Mouse (Mus musculus): Measurements from ENCODE around the gene Scimp.
A peak's percentile ranks its signal among the peaks of the same experiment; 100 is the strongest.
"Not testable (repeated sequence)": the region's sequence is repeated elsewhere in the genome, so short reads cannot be mapped to it uniquely, and the experiment has no call there.

Gene Scimp

DNA sequence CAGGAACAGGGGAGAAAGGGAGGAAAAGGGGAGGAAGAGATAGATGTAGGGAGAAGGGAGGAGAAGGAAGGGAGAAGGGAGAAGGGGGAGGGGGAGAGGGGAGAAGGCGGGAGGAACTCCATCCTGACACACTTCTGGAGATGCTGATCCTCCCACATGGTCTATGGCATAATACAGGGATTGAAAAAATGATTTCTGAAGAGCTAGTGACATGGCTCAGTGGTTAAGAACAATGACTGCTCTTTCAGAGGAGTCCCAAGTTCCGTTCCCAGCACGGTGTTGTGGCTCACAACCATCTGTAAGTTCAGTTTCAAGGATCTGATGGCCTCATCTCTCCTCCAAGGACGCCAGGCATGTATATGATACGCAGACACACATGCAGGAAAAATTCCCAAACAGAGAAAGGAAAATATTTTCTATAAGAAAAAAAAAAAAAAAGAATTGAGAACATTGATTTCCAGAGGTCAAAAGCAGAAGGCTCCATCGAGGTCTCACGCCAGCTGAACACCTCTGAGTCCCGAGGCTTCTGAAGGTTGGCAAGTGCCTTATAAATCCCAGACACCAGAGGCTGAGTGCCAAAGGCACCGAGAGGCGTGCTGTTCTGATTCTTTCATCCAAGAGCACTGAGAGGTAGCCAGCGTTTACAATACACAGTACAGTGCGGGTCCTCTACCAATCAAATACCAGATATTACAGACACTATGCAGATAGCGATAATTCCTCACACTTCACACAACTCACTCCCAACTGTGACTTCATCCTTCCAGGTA lies 730 bp downstream of the Scimp start:
- no peak for DNase-seq (ENCODE audit: low spot score)

DNA sequence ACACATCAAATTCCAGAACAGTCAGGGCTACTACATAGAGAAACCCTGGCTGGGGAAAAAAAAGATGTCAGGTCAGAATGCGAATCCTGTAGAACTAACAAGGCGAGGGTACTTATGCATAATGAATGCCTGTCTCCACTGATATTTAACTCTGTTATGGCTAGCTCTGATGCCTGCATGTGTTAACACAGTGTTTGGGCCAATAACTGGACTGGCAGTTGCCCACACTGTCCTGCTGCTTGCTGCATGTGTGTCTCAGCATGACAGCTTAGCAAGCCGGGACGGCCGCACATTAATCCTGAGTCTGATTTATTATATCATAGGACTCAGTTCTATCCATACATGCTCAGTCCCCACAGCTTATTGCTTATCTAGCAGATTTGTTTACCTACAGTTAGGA lies 1.3 kb downstream of the Scimp start:
- DNase-seq (ENCODE audit: low spot score) = no peak

DNA sequence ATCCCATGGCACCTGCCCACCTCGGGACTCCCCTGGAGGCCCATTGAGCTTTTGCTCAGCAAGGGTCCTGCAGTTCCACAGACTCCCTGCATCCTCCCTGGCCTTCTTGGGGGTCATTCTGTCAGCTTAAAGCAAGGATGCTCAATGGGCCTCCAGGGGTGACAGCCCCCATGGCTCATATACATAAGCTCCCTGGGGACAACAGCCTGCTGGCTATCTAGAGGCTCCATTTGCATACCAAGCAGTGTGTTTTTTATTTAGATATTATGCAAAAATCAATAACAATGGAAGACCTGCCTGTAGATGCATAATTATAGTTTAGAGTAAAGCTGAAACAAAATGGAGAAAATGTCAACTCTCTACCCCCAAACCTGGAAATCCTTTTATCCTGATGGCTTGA lies 3.4 kb downstream of the Scimp start:
- DNase-seq (ENCODE audit: low spot score) = no peak

DNA sequence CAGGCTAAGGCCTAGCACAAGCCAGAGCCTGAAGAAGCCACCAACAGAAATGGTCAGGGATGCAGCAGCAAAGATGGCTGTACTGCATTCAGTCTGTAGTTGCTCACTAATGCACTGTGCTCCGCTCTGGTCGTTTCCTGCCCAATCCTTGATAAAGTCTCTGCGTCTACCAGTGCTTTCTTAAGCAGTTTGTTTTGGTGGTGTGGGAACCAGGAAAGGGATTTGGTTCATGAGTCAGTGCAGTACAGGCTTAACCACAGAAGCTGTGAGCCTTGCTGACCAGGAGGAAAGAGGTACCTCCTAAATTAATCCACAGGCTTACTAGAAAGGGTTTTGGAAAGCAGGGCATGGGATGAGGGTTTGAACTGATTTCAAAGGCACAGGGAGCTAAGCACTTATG lies 4.3 kb downstream of the Scimp start:
- no peak for DNase-seq (ENCODE audit: low spot score)

DNA sequence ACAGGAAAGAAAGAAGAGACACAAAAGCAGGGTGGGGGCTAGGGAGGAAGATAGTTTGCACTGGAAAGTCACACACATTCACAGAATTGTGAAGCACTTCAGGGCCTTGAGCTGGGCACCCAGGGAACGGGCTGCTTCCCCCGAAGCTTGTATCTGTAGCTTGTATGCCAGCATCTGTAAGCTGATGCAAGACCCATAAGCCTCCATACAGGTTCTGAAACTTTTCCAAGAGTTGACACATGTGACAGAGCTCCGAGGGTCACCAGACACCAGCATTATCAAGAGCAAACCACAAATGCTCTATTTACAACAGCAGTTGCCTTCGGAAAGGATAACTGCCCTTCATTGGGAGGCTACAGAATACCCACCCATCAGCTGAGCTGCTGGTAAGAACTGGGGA lies 4.8 kb downstream of the Scimp start:
- DNase-seq (ENCODE audit: low spot score) = no peak

DNA sequence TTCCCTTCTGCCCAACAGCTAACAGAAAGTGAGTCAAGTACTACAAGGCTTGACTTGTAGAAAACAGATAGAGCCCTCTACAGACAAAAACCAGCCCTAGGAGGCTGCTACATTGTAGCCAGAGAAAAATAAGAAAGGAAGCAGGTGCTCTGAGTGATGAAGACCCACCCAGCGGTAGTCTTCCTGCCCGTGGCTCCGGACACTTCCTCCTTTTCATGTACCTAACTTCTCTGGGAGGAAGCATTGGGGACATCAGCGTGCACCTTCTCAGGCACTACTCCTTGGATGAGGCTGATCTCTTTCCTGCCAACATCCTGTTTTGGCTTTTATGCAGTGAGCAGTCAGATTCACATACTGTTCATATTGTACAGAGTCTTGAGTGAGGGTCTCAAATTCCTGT lies 5.7 kb downstream of the Scimp start:
- DNase-seq (ENCODE audit: low spot score) = no peak

DNA sequence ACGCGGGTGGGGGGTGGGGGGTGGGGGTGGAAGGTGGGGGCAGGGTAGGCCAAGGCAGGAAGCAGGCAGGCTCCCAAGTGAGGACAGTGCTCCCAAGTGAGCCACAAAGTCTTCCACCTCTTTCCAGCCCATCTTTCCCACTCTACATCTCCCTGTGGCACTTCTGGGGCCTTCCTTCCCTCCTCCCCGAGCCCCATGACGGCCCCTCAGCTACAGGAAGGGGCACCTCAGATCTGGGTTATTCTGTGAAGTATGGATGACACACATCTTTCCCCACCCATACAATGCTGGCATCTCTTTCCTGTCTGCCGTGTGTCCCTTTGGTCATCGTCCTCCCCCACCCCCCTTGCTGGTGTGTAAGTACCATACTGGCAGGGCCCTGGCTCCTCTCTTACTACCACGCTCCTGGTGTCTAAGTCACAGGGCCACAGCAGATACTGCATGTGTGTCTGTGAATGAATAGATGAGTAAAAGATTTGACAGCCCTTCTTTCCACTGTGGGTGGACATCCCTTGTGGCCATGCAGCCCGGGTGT lies 6.7 kb downstream of the Scimp start:
- no peak for DNase-seq (ENCODE audit: low spot score)

DNA sequence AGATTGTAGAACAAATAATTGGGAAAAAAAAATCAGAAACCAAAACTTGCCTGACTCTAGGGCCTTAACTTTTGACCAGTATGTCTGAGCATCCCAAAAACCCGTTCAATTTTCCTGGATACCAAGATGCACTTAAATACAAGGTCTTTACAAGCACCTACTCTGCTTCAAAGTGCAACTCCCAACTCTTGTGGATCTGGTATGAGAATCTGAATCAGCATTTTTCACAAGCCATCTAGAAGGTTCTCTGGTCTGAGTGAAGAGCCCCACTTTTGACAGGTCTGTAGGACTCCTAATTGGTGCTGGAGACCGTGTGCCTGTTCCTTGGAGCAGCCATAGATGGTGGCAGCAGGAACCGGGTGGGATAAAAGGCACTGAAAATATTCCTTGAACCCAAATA lies 8.0 kb downstream of the Scimp start:
- no peak for DNase-seq (ENCODE audit: low spot score)

DNA sequence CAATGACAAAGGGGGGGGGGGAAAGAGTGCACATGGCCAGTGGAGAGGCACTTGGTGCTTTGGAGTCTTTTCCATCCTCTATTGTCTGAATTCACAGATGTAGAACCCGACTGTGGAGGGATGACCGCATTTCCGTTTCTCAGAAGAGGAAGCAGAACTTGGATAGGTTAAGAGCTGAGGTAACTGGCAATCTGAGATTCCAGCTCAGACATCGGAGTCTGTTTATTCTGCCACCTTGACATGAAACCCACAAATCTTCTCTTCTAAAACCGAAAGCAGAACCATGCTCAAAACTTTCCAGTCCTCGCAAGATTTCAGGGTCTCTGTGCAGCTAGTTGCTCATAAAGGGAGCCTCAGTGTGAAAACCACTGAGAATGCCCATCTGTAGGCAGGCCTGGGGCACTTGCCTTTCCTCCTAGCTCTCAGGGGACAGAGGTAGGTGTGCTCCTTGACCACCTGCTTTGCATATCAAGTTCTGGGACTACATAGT lies 8.6 kb downstream of the Scimp start:
- DNase-seq (ENCODE audit: low spot score) = no peak

DNA sequence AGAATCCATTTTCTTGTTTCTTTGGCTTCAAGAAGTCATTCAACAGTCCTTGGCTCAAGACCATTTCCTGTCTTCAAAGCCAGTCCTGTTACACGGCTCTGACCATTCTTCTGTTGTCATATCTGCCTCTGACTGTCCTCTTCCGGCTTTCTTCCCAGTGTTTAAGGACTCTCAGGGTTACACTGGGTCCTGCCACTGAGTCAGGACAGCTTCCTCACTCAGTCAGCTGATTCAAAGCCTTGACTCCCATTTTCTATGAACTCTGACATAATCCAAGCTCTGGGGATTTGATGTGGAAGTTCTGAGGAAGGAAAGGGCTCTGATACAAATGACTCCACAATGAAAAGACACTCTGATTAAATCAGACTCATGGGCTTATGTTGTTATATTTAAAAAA lies 9.5 kb downstream of the Scimp start:
- no peak for DNase-seq (ENCODE audit: low spot score)

DNA sequence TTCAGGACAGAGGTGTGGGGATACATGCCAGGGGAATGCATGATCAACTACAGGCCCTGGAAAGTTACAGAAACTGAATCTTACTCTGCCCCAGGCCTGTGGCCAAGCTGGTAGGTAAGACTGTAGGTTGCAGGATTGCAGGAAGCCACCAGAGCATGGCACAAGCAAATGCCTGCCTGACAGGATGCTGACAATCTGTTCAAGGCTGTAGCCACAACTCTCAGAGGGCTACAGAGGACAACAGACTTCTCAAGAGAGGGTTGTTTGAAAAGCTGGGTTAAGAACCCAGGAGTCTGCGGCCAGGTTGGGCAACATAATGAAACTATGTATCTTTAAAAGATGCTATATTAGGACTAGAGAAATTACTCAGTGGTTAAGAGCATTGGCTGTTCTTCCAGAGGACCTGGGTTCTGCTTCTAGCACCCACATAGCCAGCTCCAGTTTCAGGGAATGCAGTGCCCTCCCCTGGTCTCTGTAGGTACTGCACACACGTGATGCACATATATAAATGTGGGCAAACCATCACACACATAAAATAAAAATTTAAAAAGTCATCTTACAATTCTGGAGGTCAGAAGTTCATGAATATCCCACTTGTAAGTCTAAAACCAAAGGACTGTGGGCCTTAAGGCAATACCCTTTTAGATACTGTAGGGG lies 10.1 kb downstream of the Scimp start:
- no peak for DNase-seq (ENCODE audit: low spot score)

DNA sequence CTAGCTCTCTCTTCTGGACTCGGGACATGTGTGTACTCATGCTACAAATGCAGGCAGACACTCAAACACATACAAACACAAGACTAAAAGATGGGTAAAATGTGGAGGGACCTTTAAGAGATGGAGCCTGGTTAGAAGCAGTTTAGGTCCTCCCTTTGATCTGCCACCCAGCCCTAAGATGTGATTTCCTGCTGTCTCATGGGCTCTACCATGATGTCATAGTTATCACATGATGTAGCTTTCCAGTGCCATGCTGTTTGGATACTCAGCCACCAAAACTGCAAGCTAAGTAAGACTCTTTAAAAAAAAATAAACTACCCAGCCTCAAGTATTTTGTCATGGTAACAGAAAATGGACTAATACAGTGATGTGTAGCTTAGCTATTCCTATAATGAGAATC lies 20.0 kb downstream of the Scimp start:
- DNase-seq (ENCODE audit: low spot score) = no peak

DNA sequence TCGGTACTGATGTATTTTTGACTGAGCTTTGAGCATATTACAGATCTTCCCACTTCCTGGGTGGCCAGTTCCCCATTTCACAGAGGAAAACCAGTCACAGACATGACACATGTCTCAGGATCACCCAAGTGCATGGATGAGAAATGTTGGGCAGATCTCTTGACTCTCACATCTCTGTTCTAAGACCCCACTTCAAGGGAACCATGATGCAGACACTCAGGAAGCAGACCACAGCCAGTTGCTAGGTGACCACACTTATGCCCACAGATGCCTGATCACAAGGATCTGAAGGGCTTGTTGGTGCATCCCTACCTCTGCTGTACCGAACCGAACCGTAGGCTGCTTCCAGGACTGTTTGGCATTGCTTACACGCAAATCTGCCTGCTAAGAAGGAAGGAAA lies 20.7 kb downstream of the Scimp start:
- no peak for DNase-seq (ENCODE audit: low spot score)

DNA sequence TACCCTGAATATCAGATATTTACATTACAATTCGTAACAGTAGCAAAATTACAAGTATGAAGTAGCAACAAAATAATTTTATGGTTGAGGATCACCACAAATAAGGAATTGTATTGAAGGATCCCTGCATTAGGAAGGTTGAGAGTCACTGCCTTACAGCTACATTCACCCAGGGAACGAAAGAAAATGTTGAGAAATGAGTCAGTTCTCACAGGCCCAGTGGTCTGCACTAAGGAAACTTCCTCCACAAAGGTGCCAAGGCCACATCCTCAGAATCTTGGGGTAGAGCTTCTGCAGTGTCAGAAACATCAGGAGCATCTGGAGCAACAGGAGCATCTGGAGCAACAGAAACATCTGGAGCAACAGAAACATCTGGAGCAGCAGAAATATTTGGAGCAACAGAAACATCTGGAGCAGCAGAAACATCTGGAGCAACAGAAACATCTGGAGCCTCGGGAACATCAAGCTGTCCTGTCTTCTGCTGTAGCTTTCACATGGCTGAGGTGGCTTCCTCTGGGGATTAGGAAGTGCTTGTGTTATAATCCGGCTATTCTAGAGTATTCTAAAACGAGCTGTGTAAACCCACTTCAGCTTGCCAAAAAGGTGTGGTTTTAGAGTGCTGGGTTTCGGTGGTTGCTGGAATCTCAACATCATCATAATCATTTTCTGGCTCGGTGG lies 21.4 kb downstream of the Scimp start:
- no peak for DNase-seq (ENCODE audit: low spot score)

DNA sequence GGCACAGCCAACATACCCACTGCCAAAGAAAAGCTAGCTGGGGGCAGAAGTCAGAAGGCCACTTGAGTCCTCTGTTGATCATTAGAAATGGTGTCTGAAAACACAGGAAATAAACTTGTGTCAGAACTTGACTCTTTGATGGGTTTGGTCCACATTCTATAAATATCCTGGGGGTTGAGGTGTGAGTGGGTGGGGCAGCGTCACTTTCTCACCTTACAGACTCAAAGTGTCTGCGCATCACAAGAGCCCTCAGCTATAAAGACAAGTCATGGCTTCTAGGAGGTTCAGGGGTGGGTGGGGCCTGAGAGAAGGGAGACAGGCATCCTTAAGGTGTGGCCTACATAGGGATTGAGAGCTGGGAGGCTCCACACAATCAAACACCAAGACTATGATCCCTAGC lies 22.0 kb downstream of the Scimp start:
- no peak for DNase-seq (ENCODE audit: low spot score)

DNA sequence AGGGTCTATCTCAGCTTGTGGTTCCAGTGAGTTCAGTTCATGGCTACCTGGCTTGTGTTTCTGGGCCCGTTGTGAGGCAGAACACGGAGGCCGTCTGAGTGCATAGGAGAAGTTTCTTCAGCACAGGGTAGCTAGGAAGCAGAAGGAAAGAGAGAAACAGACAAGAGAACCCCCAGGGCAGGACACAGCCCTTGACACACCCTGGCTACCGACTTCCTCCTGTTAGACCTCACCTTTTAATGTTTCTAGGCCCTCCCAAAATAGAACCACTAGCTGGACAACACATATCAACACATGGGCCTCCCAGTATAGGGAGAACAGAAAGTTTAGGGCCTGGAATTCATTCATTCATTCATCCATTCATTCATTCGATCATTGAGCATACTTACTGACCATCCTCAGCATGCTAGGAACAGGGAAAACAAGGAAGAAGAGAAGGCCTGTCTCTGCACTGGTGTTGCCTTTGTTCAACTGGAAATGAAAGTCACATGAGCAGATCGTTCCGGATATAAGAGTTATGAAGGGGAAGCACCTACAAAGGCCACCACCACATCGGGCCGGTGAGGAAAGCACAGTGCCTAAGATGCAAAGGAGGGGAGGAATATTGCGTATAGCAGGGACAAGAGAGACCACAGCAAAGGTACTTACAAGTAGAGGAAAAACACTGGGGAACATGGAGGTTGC lies 23.3 kb downstream of the Scimp start:
- no peak for DNase-seq (ENCODE audit: low spot score)

DNA sequence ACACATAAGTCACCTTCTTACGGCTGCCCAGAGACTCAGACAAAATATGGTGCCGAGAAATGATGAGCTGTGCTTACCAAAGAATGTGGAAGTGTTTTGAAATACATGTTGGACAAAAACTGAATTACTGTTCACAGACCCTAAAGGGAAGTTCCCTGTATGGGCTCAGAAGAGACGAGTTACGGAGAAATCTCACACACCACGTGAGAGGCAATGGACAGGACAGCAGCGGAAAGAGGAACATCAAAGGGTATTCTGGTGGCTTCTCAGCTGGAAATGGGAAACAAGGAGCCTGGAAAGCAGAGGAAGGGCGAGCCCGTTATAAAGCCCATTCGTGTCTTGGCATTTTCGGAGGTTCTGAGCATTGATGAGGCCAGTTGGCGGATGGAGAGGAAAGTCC lies 25.3 kb downstream of the Scimp start:
- no peak for DNase-seq (ENCODE audit: low spot score)

DNA sequence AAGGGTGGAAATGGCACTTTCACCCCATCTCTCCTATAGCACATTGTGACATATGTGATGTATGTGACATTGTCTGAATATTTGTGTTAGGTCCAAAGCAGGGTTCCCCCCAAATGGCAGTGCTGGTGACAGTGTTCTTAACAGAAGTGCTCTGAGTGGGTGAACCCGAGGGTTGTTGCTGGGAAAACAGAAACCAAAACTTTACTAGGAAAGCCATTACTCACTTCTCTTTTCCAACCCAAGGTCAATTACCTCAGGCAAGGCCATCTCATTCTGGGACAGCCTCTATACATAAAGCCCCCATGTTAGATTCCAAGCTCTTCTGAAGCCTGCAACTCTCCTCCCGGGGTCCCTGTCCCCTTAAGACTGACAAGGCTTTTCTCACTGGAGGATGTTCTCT lies 26.5 kb downstream of the Scimp start:
- no peak for DNase-seq (ENCODE audit: low spot score)

DNA sequence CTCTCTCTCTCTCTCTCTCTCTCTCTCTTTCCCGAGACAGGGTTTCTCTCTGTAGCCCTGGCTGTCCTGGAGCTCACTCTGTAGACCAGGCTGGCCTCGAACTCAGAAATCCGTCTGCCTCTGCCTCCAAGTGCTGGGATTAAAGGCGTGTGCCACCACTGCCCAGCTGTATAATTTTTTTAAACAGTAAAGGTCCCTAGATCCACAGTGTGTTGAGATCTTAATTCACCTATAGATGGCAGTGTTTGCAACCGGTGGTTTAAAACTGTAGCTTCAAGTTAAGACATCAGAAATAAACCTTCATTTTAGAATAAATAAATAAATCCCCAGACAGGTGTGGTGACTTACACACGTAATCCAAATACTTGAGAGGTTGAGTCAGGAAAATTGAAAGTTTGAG lies 34.3 kb downstream of the Scimp start:
- not testable (repeated sequence) for DNase-seq (ENCODE audit: low spot score)

DNA sequence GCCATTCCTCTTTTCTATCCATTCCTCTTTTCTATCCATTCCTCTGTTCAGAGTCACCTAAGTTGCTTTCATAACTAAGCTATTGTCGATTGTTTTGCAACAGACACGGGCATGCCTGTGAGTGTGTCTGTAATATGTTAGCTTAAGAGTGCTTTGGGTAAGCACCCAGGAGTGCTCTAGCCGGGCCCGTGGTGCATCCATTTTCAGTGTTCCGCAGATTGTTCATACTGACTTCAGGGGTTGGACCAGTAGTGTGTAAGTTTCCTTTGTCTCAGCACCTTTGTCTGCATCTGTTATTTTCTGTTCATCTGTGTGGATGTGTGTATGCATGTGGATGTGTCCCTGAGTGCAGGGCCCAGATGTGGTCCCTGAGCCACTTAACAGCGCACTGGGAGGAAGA lies 34.8 kb downstream of the Scimp start:
- DNase-seq (ENCODE audit: low spot score) = no peak

DNA sequence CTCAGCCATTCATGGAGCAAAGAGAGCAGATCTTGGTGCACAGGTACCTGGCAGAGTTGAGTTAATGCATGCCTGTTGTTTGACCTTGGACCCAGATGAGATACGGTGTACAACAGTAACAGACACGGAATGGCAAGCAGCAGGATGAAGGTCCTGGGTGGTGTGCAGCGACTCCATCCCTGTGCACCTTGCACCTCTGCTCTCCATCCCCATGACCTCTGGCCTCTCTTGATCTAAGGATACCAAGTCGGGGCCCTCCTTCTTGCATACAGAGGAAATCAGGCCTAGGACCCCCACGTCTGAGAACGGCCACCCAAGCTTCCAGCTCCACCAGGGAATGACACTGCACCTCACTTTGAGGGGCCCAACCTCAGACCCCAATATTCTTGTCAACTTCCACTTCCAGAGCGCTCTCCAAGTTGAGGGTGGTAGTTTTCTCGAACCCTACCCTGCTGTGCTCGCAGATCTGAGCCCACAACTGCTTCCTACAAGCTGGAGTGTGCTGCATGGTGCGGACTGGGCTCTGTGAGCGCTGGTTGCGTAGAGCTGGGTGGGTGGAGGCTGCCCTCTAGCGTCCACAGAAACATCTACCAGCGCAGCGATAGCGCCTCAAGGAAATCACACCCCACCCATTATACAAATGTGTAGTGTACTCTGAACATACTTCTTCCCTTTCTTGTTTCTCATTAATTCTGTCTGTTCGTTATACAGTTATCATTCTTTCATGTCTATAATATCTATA lies 35.4 kb downstream of the Scimp start:
- peak; percentile 68 for DNase-seq (ENCODE audit: low spot score)

DNA sequence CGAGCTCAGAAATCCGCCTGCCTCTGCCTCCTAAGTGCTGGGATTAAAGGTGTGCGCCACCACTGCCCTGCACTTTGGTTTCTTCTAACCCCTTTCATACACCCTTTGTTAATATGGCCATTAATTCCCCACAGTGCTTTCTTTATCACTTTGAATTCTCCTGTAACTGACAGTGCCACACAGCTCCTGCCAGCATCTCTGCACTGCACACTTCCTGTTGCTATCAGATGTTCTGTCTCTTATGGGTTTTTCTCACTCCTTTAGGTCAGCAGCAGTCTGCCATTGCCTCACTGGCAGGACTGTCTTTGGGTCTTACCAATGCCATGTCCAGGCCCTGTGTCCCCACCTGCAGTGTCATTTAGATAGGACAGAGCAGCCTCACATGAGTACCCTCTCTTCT lies 41.6 kb downstream of the Scimp start:
- no peak for DNase-seq (ENCODE audit: low spot score)

Data from yolk sac, embryonic 10.5 days (tissue).